Mouse (Mus musculus) hematopoietic stem cell, adult 5-6 weeks (primary cell): ENCODE measurements around the gene Mkln1. TPM values are rescaled to one million over a fixed set of nuclear protein-coding genes. Genes with fewer than 3 reads are reported as not detected.

Experiments used
- ATAC-seq, 2 experiments: fragments of 125-278 bp in 1 of 2; replicated peaks in 1 of 2; 2 replicates each; pipeline ENCODE4 v1.8.0; 2016 to 2017; ENCODE audit warnings: inconsistent platforms in 2 of 2, mild to moderate bottlenecking in 2 of 2, moderate number of reproducible peaks in 2 of 2, low read depth in 1 of 2, moderate TSS enrichment in 1 of 2; ENCODE audit not compliant: low FRiP score in 2 of 2, poor library complexity in 2 of 2, severe bottlenecking in 2 of 2, insufficient read depth in 1 of 2, low TSS enrichment in 1 of 2
- total RNA-seq: library from RNA; stranded (forward); fragments of 172-1452, 232-1000 nt; gene quantifications from 2 replicates; pipeline ENCODE4 v1.2.3, GENCODE M21; 2017

Gene Mkln1
- total RNA-seq: 169 and 203 TPM in 2 replicates

GRCm38 (mm10) chr6:31398431-31399205 lies at the start of gene Mkln1:
TSS of gene Mkln1 (plus strand) at chr6:31398735.
- ATAC-seq: peak; percentile 94 to 96

GRCm38 (mm10) chr6:31356444-31357191 lies 41.9 kb upstream of the Mkln1 start:
- ATAC-seq: 0 out of 4 replicates have a peak, but pooled peaks of 1 of the 2 experiments have one; percentile 4

GRCm38 (mm10) chr6:31357286-31357685 lies 41.2 kb upstream of the Mkln1 start:
- ATAC-seq: no peak

GRCm38 (mm10) chr6:31362617-31363016 lies 35.9 kb upstream of the Mkln1 start:
- no peak for ATAC-seq

- ATAC-seq: no peak
Measured at GRCm38 (mm10) chr6:31364399-31364798, 34.1 kb upstream of the Mkln1 start.

GRCm38 (mm10) chr6:31367947-31368346 lies 30.6 kb upstream of the Mkln1 start:
- ATAC-seq: no peak

- ATAC-seq: no peak
Measured at GRCm38 (mm10) chr6:31368559-31368958, 30.0 kb upstream of the Mkln1 start.

- ATAC-seq: no peak
Measured at GRCm38 (mm10) chr6:31369875-31370274, 28.7 kb upstream of the Mkln1 start.

- no peak for ATAC-seq
Measured at GRCm38 (mm10) chr6:31370550-31371061, 27.9 kb upstream of the Mkln1 start.

- ATAC-seq: no peak
Measured at GRCm38 (mm10) chr6:31371140-31371539, 27.4 kb upstream of the Mkln1 start.

GRCm38 (mm10) chr6:31372620-31373019 lies 25.9 kb upstream of the Mkln1 start:
- ATAC-seq: no peak

- no peak for ATAC-seq
Measured at GRCm38 (mm10) chr6:31373084-31373673, 25.4 kb upstream of the Mkln1 start.

GRCm38 (mm10) chr6:31382989-31383388 lies 15.5 kb upstream of the Mkln1 start:
- no peak for ATAC-seq

- no peak for ATAC-seq
Measured at GRCm38 (mm10) chr6:31384794-31385193, 13.7 kb upstream of the Mkln1 start.

- ATAC-seq: no peak
Measured at GRCm38 (mm10) chr6:31385281-31386145, 13.0 kb upstream of the Mkln1 start.

GRCm38 (mm10) chr6:31389716-31390115 lies 8.8 kb upstream of the Mkln1 start:
- ATAC-seq: no peak
